Mouse (Mus musculus): ENCODE data around the gene Ncor2. TPM values are rescaled to one million over a fixed set of nuclear protein-coding genes. Genes with fewer than 3 reads are reported as not detected.

The Ncor2 gene
- polyA plus RNA-seq, 1 experiment, result 22.8 TPM

Other genes with a start within 250 kb of the Ncor2 start
- 1.2 and 1.4 TPM in 2 replicates for gene Rflna, start 176.0 kb downstream of the Ncor2 start, polyA plus RNA-seq (2012; rRNA removed)
- gene Scarb1, start 161.9 kb upstream of the Ncor2 start, polyA plus RNA-seq (2012; rRNA removed), result 13.2 and 19.2 TPM in 2 replicates
- gene Gm10382, start 210.1 kb upstream of the Ncor2 start, polyA plus RNA-seq (2012; rRNA removed), result 0.18 TPM in 1 of 2 replicates, not detected in the other
- 628 and 848 TPM in 2 replicates for gene Ubc, start 211.0 kb upstream of the Ncor2 start, polyA plus RNA-seq (2012; rRNA removed)

Data from large intestine, adult 2 months (tissue).